Mouse (Mus musculus) kidney, postnatal 14 days (tissue): ENCODE measurements around the gene Ccl8.

Experiments used
- DNase-seq: peaks from one replicate; pipeline ENCODE4 v3.0.0; 2022; ENCODE audit warnings: mixed read lengths

Ccl8 gene

DNA sequence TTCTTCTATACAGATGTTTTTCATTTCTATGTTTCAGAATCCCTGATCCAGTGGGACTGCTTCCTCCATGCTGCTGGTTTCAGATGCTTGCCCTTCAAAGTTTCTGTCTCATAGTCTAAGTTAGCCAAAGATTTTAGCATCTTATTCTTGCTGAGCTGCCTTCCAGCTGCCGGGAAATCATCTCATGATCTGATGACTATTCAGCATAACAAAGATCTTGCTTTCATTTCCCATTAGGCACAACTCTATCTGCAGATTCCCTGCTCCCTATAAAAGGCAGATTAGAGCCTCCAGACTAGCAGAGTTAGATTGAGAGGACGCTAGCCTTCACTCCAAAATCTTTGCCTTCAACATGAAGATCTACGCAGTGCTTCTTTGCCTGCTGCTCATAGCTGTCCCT, at the start of gene Ccl8:
Ccl8 (plus strand) TSS at position 301 of the 400 bp plus-strand sequence.
- DNase-seq: no peak

DNA sequence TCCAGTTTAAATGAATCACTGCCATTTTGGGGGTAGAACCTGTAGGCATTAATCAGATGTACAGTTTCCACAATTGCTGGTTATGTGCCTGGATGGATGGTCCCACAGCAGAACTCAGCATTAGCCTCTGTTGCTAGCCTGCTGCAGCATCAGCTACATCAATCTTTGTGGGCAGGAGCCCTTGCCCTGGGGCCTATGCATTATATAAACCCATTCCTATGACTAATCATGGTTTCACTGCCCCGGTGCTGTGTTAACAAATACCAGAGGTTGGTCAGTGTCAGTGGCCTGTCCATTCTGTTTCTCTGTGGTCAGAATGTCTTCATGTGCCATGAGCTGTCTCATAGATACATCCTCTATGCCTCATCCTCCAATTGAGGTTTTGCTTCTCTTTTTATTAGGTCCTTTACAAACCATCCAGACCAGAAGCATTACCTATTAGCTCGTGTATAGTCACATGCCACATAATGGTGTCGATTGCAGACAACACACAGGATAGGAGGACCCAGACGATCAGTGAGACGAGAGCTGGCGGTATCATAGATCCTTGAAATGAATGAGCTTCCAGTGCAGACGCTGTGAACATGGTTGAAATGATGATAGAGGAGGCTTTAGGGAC, 47.9 kb upstream of the Ccl8 start:
- no peak for DNase-seq

DNA sequence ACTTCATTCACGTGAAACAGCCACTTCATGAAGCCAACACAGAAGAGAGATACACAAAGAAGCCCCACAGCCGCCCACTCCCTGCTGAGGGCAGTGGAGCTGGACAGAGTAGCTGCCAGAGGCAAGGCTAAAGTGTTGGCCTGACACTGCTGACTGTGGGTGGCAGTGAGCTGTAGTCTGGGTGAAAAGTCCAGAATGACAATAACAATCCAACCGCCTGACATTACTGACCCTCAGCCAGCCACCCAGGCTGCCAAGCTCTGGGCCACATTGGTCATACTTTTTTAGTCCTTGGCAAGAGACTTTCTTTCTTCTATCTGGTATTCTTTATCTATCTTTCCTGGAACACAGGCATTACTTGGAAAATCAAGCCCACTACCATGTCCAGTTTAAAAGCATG, 43.9 kb upstream of the Ccl8 start:
- DNase-seq: no peak

DNA sequence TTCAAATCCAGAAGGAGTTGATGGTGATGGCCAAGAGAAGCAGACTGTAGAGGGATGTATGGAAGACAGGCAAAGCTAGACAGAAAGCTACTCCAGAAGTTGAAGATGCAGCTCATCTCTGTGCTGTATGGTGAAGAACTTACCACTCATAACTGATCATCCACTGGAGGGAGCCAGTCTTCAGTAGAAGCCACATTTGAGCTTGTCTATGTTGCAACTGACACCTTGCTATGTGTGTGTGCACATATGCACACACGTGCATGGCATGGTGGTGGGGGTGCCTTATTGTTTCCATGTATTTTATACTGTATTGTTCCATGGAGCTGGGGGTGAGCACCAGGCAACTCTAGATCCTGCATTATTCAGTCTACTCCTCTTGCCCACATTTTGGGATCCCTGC, 42.6 kb upstream of the Ccl8 start:
- no peak for DNase-seq

DNA sequence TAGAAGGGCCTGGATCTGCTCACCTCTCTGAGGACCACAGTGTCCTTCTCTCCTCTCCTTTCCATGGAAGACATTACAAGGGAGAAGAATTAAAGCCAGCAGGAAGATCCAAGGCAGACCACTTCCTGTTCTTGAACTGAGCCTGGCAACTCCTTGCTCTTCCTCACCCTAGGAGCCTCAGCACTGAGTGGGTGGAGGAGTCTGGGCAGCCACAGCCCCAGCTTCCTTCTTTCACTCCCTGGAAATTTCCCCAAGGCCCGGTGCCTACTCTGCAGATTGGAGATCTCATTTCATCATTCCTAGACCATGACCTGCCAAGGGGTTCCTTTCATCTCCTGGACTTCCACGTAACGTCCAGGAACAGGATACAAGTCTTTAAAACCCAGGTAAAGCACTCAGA, 42.0 kb upstream of the Ccl8 start:
- DNase-seq: no peak

DNA sequence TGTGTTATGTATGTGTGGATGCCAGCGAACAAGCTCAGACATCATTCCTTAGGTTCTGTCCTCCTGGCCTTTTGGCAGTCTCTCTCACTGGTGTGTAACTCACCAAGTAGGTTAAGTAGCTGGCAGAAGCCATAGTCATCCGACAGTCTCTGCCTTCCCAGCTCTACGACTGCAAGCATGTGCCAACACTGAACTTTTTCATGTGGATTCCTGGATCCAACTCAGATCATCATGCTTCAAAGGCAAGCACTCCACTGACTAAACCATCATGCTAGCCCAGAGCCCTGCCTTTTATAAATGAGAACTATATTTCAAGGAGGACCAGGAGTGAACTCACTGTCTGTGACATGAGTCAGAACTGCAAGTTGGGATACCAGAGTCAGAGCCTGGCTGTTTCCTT, 41.3 kb upstream of the Ccl8 start:
- no peak for DNase-seq

DNA sequence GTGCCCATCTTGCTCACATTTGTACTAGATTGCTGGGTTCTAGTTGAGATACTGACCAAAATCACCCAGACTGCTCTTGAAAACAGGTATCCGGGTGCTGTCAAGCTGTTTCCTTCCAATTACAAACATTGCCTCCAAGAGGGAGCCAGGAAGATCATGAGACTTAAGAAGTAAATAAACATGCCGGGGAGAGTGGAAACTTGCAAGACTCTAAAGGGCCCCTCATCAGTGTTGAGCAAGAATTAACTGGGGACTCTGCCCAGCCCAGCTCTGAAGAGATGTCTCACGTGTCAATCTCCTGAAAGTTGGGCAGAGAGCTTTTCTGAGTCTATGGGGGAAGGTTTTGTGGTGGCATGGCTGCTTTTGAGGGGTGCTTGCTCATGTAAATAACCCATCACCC, 38.0 kb upstream of the Ccl8 start:
- DNase-seq: no peak

DNA sequence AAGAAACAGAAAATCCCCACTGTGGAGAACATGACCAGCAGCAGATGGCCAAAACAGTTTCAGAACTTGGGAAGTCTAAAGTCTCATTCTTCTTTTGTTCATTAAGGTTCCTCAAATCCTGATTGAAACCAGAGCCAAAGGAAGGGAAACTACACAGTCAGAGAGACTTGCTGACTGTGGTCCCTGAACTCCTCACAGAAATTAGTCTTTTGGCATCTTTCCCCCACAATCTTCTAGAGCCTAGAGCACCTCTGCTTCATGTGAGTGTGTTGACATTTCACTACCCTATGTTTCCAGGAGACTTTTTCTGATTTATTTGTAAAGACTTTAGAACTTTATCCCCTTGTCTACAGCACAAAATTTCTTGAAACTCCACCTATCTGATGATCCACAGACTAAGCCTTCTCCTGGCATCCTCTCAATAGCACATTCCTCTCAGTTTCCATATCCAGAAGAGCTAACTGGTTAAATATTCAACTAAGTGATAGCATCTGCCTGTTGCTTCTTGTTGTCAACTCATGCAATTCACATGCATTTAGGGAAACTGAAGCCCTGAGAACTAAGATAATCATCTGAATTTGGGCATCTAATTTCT, 36.8 kb upstream of the Ccl8 start:
- DNase-seq: no peak

DNA sequence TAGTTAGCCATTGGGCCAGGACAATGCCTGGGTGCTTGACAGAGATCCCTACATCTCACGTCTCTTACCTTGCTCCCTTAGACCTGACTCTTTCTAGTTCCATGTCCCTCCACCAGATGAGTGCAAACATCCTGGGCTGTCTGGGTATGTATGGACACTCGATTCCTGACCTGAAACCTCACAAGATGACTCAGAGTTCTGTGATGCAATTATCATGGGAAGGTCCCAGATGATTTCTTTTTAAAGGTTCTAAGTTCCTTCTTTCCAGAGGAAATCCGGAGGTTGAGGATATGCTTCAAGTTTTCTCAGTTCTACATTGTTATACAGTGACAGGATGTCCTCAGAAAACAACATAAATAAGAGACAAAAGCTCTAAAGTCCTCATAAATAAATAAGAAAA, 34.1 kb upstream of the Ccl8 start:
- DNase-seq: no peak

DNA sequence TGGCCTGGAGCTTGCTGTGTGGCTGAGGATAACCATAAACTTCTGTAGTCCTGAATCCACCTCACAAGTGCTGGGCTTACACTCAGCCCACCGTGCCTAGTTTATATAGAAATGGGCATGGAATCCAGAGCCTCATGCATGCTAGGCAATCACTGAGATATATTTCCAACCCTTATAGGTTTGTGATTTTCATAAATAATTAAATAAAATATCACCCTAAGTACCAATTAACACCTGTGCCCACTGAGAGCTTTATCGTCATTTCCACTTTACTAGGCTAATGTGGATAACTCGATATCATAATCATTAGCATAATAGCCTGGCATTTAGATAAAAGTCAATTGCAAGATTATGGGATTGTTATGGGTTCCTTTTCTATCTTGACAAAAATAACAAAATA, 30.6 kb upstream of the Ccl8 start:
- no peak for DNase-seq

DNA sequence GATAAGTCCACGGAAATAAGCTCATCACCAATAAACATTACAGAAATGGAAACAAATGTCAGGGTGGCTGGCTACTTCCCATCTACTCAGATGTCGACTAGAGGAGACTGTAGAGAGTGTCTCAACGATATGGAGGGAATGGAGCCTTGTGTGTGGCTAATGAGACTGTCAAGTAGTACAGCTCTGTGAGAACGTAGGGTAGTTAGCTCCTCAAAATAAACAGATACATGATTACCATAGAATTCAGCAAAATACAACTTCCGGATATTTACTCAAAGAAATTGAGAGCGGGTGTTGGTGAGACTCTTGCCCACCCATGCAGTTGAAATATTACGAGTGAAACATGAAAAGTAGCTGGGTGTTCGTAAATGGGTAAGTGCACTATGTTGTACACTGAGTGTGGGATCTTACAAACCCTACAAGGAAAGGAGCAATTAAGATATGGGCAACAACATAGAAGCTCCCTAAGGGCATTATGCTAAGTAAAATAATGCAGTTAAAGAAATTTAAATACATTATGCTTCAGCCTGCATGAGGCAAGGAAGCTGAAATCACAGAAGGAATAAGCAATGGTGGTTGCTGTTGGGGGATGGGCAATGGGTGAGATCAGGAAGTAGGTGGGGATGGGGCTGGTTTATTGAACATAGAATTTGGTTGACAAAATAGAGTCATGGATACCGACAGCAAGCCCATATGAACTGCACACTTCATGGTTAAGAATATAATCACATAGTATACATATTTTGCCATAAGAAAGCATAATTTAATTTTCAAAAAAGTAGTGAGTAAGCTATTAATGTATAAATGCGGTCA, 15.3 kb upstream of the Ccl8 start:
- no peak for DNase-seq

DNA sequence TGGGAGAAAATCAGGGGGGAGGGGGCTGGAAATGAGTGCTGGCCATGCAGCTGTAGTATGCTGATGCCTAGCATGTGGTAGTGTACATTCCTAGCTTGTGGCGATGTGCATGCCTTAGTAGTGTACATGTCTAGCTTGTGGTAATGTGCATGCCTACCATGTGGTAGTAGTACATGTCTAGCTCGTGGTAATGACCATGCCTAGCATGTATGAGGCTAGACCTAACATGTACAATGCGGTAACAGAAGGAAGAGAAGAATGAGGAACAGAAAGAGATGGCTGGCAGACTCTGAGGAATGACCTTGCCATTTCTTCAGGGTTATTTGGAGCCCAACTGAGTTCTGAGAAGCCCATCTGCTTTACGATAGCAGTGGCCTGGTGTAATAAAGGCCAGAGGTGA, 13.9 kb upstream of the Ccl8 start:
- no peak for DNase-seq

DNA sequence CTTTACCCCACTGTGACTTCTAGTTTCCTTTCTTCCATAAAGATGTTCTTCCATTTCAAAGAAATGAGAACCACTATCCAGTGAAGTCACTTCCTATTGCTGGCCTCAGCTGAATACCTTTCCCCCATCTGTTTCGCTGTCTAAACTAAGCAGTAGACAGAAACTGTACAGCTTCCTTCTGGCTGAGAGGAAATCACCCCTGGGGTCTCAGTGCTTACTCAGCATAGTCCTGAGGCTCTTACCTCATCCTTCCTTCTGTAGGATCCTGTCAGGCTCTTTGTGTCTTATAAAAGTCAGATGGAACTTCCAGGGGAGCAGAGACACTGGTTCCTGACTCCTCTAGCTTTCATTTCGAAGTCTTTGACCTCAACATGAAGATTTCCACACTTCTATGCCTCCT, 13.5 kb upstream of the Ccl8 start, which contains the start of gene Ccl12:
Ccl12 (plus strand) TSS at position 317 of the 400 bp plus-strand sequence.
- no peak for DNase-seq

DNA sequence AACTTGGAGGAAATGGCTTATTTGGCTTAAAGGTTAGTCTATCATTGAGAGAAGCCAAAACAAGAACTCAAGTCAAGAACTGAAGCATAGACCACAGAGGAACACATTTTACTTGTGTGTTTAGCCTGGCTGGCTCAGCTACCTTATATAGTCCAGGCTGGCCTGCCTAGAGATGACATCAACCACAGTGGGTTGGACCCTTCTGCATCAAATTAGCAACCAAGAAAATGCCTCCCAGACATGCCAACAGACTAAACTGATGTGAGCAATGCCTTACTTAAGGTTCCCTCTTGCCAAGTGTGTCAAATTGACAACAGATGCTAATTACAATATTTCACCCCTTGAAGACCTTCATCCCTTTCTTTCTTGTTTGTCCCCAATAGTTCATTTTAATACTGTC, 5.4 kb upstream of the Ccl8 start:
- DNase-seq: no peak

DNA sequence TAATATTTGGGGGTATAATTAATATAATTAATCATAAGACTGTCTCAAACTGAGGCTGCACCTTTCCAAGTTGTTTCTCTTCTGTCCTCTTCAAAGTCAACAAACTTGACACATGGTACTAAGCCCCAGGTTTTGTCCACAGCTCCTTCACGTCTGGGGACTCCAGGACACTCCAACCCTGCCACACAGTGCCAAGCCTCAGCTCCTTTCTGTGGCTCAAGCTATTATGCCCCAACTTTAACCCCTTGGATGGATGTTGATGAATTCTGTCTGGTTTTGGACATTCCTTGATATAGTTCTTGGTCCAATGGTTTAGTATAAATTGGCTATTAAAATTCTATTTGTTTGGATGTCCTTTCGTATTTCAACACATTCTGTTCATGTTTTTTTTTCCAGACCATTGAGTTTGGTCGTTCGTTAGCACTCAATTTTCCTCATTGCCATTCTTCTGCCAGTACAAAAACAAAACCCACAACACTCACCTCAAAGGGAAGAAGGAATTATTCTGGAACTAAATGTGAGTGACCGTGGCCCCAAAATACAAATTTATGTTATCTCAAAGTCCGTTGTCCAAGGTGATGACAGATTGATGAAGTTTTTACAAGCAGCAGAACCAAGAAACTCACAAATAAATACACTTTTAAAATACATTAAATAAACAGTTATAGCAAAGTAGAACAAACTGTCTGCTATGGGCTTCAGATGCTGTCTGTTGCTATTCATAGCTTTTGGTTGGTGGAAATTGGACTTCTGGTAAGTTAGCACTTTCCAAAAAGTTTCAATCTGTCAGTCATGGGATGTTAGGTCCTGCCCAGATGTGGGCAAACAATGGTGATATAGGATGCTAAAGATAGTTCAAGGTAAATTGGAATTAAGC, 4.4 kb upstream of the Ccl8 start:
- no peak for DNase-seq

DNA sequence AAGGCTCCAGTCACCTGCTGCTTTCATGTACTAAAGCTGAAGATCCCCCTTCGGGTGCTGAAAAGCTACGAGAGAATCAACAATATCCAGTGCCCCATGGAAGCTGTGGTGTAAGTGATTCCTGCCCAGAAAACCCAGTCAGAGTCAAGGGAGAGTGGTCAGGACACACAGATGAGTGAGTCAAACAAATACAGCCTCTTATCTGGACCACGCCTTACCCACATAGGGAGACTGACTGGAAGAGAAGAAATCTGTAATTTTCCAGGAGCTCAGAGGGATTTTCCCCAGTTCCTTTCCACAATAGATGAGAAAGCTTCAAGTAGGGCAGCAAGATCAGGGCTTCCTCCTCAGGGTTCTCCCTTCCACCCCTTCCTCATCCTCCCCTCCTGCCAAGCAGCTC, 1.1 kb downstream of the Ccl8 start:
- DNase-seq: no peak

DNA sequence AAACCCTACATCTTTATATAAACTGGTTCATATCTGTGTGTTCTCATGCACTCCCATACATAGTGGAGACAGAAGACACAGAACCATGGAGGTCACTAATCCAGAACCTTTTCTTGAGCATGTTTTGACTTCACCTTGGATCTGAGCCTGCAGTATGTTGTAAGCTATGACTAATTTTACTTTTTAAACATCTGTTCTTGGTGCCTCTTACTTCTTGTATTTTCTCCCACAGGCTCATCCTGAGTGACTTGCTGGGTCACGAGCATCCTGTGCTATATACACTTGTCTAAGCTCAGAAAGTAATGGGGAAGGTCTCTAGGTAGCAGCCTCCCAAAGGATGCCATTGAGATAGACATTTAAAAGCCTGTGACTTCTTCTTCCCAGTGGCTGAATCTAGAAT, 18.0 kb downstream of the Ccl8 start:
- DNase-seq: no peak

DNA sequence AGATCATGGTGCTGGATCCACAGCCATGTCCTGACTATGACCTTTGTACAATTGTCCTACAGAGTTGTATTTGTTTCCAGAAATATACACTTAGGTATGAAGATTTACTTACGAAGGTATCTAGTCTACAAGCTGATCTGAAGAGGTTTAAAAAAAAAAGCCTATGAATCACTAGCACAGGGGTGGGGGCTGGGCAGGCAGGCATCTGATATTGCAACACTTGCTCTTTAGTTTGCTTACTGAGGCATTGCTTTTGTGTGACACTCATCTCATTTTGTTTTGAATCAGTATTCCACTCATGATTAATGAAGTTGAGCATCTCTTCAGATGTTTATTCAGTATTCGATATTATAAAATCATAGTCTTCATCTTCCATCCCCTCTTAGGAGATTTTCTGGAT, 21.2 kb downstream of the Ccl8 start:
- no peak for DNase-seq

DNA sequence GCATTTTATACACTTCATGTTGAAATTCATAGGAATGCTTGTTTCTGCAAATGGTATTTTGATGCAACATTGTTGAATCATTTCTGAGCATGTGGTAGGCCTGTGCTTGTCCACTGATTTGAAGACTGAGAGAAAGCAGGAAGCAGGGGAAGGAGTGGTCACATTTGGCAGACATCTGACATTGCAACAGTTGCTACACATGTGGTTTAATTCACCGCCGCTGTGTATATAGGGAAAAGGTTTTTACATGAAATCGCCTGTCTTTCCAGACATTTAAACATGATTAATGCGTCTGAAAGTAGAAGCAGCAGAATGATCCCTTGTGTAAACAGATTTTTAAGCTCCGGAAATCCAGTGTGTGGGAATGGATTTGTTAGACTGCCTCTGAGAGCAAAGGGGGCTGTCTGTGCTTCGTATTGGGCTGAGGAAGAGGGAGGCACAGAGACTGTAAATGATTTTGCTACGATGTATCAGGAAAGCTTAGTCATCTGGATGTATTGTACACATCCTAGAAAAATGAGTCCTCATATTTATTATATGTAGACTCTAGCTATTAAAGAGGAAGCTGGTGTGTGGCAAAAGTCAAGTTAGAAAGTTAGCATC, 24.6 kb downstream of the Ccl8 start:
- no peak for DNase-seq

DNA sequence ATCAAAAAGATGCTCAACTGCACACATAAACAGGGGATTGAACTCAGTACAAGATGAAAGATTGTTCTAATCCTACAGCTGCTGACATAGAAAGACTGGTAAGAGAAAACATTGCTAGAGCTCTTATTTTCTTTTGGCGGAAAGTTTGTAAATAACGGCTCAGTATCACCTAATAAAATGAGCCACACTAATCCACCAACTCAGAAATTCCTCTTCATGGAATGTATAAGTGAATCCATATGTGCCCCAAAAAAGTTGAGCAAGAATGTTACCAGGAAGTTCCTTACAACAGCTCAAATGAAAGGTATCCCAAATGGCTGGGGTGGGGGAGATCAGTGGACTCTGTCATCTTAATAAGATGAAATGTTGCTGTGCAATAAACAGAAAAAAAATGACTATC, 44.1 kb downstream of the Ccl8 start:
- DNase-seq: no peak

DNA sequence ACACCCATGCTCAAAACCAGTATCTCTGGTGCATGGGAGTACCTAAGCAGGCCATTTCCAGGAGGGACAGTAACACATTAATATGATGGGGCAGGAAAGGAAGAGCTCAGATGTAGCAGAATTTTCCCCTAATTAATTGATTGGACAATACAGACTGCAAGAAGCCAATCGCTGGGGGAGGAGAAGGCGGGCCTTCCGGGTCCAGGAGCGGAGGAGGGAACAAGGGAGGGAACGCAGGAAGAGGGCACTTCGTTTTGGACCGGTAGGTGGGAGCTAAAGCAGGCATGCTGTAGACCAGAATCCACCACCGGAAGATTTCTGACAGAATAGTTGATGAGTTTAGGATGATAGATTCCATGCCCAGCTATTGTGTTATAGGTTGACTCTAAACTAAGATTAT, 48.3 kb downstream of the Ccl8 start:
- no peak for DNase-seq
